Mouse (Mus musculus): ENCODE measurements at regions not wholly inside any gene's neighbourhood (a gene's known extent, or its start where the extent isn't known, plus 50 kb on each side); places are given as distances from the start of the nearest gene placed in this dataset.

DNA sequence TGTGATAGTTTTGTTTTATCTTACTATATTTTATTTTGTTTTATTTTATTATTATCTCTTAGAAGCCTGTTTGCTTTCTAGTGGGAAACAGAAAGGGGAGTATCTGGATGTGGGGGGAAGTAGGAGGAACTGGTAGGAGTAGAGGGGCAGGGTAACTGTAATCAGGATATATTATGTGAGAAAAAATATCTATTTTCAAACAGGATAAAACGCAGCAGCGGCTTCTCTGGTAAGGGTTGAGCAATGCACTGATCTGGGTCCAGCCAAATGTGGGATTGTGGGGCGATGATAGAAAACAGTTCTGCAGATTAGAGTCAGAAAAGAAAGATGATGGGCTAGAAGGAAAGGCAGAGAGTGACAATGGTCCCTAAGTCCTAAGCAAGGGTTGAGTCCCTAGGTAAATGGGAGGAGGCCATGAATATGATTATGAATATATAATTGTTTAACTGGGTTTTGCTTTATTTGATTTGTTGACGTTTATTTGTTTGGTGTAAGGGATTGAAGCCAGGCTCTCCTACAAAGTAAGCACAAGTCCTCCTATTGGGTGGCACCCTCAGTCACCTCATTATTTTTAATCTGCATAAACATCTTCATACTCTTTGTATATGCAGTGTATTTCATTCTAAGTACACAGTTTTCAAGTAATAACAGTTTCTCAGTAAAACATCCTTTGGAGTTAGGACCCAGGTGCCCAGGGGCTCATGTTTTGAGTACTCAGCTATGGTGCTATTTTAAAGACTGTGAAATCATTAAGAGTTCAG, 283.7 kb downstream of the Meis1 start:
- Histone ChIP-seq H3K9me3 (ENCODE audit: control insufficient read depth, low read length) (no peaks in the 10 kb centered on the region), H3K9ac (ENCODE audit: low read length) (no peak overlapping the region), H3K4me3 (ENCODE audit: low read length) (no peak overlapping the region), H3K4me1 (replicated peaks; ENCODE audit: control insufficient read depth, insufficient read depth, low read length) (no peaks in the 10 kb centered on the region), H3K36me3 (ENCODE audit: control insufficient read depth, insufficient read depth, low read length) (no peaks in the 10 kb centered on the region), H3K4me2 (ENCODE audit: low read depth, low read length) (no peak overlapping the region), H3K27me3 (ENCODE audit: control insufficient read depth, insufficient read depth, low read depth, low read length) (no peaks in the 10 kb centered on the region), H3K27ac (ENCODE audit: low read length) (no peak overlapping the region)
- 47% methylated on average over 4 of the region's 4 CpGs for WGBS
- peak; percentile 75 for ATAC-seq (ENCODE audit: low read depth)

DNA sequence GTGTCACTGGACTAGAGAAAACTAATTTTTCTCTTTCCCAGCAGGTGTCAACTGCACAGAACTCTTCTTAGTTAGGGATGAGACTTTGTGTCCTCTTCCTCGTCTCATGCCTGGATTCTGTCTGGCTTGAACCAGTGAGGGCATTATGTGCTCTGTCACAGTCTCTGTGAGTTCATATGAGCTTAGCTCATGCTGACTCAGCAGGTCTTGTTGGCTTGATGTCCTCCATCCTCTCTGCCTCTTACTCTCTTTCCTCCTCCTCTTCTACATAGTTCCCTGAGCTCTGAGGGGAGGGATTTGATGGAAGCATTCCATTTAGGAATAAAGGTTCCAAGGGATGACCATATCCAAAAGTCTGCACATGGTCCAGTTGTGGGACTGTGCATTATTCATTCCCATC, 284.7 kb downstream of the Meis1 start:
- H3K27me3 ChIP-seq (ENCODE audit: control insufficient read depth, insufficient read depth, low read depth, low read length), result no peaks in the 10 kb centered on the region
- 92% methylated on average over 1 of the region's 1 CpGs for WGBS
- H3K4me1 ChIP-seq (replicated peaks; ENCODE audit: control insufficient read depth, insufficient read depth, low read length), result no peaks in the 10 kb centered on the region
- H3K4me3 ChIP-seq (ENCODE audit: low read length), result no peak overlapping the region
- no peak overlapping the region for H3K9ac ChIP-seq (ENCODE audit: low read length)
- ATAC-seq (ENCODE audit: low read depth), result no peak
- no peak overlapping the region for H3K4me2 ChIP-seq (ENCODE audit: low read depth, low read length)
- no peak overlapping the region for H3K27ac ChIP-seq (ENCODE audit: low read length)
- no peaks in the 10 kb centered on the region for H3K36me3 ChIP-seq (ENCODE audit: control insufficient read depth, insufficient read depth, low read length)
- no peaks in the 10 kb centered on the region for H3K9me3 ChIP-seq (ENCODE audit: control insufficient read depth, low read length)

DNA sequence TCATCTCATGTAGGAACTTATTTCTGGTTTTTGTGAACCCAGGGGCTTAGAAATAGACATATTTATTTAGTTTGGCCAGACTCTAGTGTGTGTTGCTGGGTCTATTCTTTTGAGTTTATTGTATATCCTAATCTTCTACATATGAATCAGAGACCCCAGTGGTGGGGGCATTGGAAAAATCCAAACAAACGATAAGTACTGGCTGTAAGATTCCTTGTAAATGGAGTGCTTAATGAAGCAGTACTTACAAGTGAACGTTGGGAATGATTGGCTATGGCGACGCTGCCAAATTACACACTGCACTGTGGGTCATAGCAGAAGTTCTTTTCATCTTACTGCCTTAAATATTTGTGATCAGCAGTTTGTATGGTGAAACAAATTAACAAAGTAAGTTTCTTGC, 289.0 kb downstream of the Meis1 start:
- no peak overlapping the region for H3K9ac ChIP-seq (ENCODE audit: low read length)
- ATAC-seq (ENCODE audit: low read depth), result peak; percentile 76
- H3K4me2 ChIP-seq (ENCODE audit: low read depth, low read length), result no peak overlapping the region
- H3K4me3 ChIP-seq (ENCODE audit: low read length), result no peak overlapping the region
- no peaks in the 10 kb centered on the region for H3K27me3 ChIP-seq (ENCODE audit: control insufficient read depth, insufficient read depth, low read depth, low read length)
- 36% methylated on average over 4 of the region's 4 CpGs for WGBS
- H3K27ac ChIP-seq (ENCODE audit: low read length), result peak overlapping the region; percentile 13; the same call in 1 of the 2 replicates
- H3K4me1 ChIP-seq (replicated peaks; ENCODE audit: control insufficient read depth, insufficient read depth, low read length), result no peaks in the 10 kb centered on the region
- H3K36me3 ChIP-seq (ENCODE audit: control insufficient read depth, insufficient read depth, low read length), result no peaks in the 10 kb centered on the region
- H3K9me3 ChIP-seq (ENCODE audit: control insufficient read depth, low read length), result no peaks in the 10 kb centered on the region

DNA sequence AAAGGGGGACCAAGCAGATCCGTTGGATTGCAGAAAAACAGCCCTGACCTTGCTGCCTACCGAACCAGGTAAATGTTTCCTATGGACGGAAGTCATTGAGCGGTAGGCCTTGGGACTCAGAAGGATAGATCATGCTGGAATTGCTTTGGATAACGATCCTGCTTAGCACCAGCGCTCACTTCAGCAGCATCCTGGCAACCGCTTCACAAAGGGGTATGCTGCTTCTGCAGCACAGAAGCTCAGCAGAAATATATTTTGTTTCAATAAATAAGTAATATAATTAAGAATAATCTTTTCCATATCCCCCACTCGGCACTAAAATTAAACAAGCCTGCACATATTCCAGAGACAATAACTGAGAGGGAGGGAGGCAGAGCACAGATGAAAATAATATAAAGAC, 296.0 kb downstream of the Meis1 start:
- Histone ChIP-seq H3K4me1 (replicated peaks; ENCODE audit: control insufficient read depth, insufficient read depth, low read length) (no peaks in the 10 kb centered on the region), H3K27ac (ENCODE audit: low read length) (no peak overlapping the region), H3K36me3 (ENCODE audit: control insufficient read depth, insufficient read depth, low read length) (no peaks in the 10 kb centered on the region), H3K4me2 (ENCODE audit: low read depth, low read length) (no peak overlapping the region), H3K9me3 (ENCODE audit: control insufficient read depth, low read length) (no peaks in the 10 kb centered on the region), H3K27me3 (ENCODE audit: control insufficient read depth, insufficient read depth, low read depth, low read length) (no peaks in the 10 kb centered on the region), H3K4me3 (ENCODE audit: low read length) (no peak overlapping the region), H3K9ac (ENCODE audit: low read length) (no peak overlapping the region)
- WGBS, result 83% methylated on average over 8 of the region's 8 CpGs
- ATAC-seq (ENCODE audit: low read depth), result no peak

DNA sequence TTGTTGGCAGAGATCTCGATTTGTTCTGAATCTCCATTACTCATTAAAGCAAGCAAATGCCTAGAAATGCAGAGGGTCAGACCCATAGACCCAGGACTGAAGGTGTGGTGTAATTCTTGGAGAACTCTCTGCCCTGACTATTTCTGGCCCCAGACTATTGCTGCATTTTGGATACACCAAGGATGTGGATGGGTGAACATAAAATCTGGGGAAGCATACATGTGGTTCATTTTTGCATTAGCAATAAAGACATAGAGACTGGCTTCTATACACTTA, 303.0 kb downstream of the Meis1 start:
- Histone ChIP-seq H3K27ac (ENCODE audit: low read length) (peak overlapping the region; percentile 12; the same call in 1 of the 2 replicates), H3K4me3 (ENCODE audit: low read length) (no peak overlapping the region), H3K9ac (ENCODE audit: low read length) (no peak overlapping the region), H3K9me3 (ENCODE audit: control insufficient read depth, low read length) (no peaks in the 10 kb centered on the region), H3K36me3 (ENCODE audit: control insufficient read depth, insufficient read depth, low read length) (no peaks in the 10 kb centered on the region), H3K4me1 (replicated peaks; ENCODE audit: control insufficient read depth, insufficient read depth, low read length) (no peaks in the 10 kb centered on the region), H3K4me2 (ENCODE audit: low read depth, low read length) (no peak overlapping the region), H3K27me3 (ENCODE audit: control insufficient read depth, insufficient read depth, low read depth, low read length) (no peaks in the 10 kb centered on the region)
- ATAC-seq (ENCODE audit: low read depth), result no peak
- WGBS, result 11% methylated on average over 1 of the region's 1 CpGs

DNA sequence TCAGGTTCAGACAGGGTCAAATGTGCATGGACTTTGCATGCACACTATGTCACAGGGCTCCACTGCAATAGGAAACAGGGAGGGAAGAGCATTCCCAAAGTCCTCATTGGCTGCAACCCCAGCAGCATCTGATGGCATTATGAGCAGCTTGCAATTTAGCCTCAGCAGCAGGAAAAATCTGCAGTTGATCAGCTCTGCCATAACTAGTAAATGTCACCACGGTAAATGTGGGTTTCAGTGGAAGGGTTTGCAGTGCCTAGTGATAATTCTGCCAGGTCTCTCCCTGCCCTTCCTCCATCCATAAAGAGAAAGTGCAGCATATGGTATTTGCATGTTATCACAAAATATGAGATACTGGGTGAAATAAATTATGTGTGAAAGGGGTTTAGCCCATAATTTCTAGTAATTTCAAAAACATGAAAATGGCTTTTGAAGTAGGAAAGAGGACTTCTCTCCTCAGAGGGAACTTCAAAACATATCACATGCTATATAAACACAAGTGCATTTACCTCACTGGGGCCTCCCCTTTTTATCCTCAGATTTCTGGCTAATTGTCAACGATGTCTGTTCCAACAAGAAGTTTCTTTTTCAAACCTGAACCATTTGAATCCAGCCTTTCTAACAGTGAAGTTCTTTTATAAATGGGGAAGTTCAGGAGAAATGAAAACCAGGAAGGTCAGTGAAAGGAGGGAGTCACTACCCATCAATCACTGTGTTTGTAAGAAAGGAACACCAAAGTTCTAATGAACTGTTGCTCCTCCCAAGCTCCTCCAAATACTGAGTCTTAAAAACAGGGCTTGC, 303.5 kb downstream of the Meis1 start:
- WGBS, result 33% methylated on average over 2 of the region's 2 CpGs
- H3K4me2 ChIP-seq (ENCODE audit: low read depth, low read length), result no peak overlapping the region
- H3K9ac ChIP-seq (ENCODE audit: low read length), result no peak overlapping the region
- peak; percentile 36; the same call in 1 of the 2 replicates for ATAC-seq (ENCODE audit: low read depth)
- H3K27me3 ChIP-seq (ENCODE audit: control insufficient read depth, insufficient read depth, low read depth, low read length), result no peaks in the 10 kb centered on the region
- H3K4me3 ChIP-seq (ENCODE audit: low read length), result no peak overlapping the region
- no peaks in the 10 kb centered on the region for H3K4me1 ChIP-seq (replicated peaks; ENCODE audit: control insufficient read depth, insufficient read depth, low read length)
- H3K9me3 ChIP-seq (ENCODE audit: control insufficient read depth, low read length), result no peaks in the 10 kb centered on the region
- H3K27ac ChIP-seq (ENCODE audit: low read length), result peak overlapping the region; percentile 12; the same call in 1 of the 2 replicates
- no peaks in the 10 kb centered on the region for H3K36me3 ChIP-seq (ENCODE audit: control insufficient read depth, insufficient read depth, low read length)

DNA sequence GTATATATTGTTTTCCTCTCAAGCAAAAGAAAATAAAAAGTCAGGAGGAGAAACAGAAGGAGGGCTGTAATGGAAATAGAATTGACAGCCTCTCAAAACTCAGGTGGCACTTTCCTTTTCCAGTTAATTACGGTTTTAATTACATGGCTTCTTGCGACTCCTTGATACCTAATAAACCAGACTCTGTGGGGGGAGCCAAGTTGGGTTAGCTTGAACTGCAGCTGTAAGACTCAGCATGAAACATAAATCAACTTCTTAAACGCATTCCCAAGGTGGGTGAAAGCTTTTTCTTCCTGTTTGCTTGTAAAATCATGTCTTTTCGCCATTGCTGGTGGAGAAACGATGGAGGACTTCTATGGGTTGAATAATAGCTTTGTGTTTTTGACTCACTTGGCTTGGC, 304.4 kb downstream of the Meis1 start:
- Histone ChIP-seq H3K27ac (ENCODE audit: low read length) (no peak overlapping the region), H3K4me1 (replicated peaks; ENCODE audit: control insufficient read depth, insufficient read depth, low read length) (no peaks in the 10 kb centered on the region), H3K4me3 (ENCODE audit: low read length) (no peak overlapping the region), H3K9ac (ENCODE audit: low read length) (no peak overlapping the region), H3K36me3 (ENCODE audit: control insufficient read depth, insufficient read depth, low read length) (no peaks in the 10 kb centered on the region), H3K9me3 (ENCODE audit: control insufficient read depth, low read length) (no peaks in the 10 kb centered on the region), H3K27me3 (ENCODE audit: control insufficient read depth, insufficient read depth, low read depth, low read length) (no peaks in the 10 kb centered on the region), H3K4me2 (ENCODE audit: low read depth, low read length) (no peak overlapping the region)
- WGBS, result 66% methylated on average over 5 of the region's 5 CpGs
- no peak for ATAC-seq (ENCODE audit: low read depth)

DNA sequence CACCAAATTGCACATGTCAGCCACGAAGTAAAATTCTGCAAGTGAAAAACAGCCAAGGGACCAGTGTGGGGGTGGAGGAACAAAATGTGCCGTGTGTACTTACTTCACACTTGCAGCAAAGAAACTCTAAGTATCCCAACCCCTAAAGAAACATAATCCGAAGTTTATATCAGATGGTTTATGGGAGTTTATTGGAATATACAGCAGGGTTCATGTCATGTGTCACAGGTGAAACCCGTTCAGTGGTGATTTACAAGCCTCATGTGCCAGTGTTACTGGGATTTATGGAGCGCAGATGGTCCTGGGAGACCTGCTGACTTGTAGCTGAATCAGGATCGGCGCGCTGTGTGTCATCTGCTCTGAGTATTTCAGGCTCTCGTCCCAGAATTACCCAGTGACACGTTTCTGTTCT, 306.1 kb downstream of the Meis1 start:
- ATAC-seq (ENCODE audit: low read depth), result no peak
- Histone ChIP-seq H3K4me1 (replicated peaks; ENCODE audit: control insufficient read depth, insufficient read depth, low read length) (no peaks in the 10 kb centered on the region), H3K9me3 (ENCODE audit: control insufficient read depth, low read length) (no peaks in the 10 kb centered on the region), H3K4me3 (ENCODE audit: low read length) (no peak overlapping the region), H3K27me3 (ENCODE audit: control insufficient read depth, insufficient read depth, low read depth, low read length) (no peaks in the 10 kb centered on the region), H3K27ac (ENCODE audit: low read length) (no peak overlapping the region), H3K36me3 (ENCODE audit: control insufficient read depth, insufficient read depth, low read length) (no peaks in the 10 kb centered on the region), H3K4me2 (ENCODE audit: low read depth, low read length) (no peak overlapping the region), H3K9ac (ENCODE audit: low read length) (no peak overlapping the region)
- 65% methylated on average over 10 of the region's 10 CpGs for WGBS

DNA sequence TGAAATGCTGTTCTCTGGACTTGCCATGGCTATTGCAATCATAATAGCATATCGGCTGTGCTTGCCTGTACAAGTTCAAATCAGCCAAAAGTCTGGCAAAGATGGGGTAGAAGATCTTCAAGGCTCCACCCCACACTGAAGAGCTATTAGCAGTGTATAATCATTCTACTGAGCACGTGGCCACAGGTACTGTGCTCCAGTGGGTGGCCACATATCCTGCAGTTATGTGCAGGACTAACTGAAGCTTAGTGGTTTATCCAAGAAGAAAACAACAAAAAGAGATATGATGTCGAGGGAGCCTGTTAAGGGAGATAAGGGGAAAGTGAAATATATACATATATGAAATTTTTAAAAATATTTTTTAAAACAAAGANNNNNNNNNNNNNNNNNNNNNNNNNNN, 309.2 kb downstream of the Meis1 start:
- H3K36me3 ChIP-seq (ENCODE audit: control insufficient read depth, insufficient read depth, low read length), result no peaks in the 10 kb centered on the region

More for the DNA sequence above, 309.2 kb downstream of the Meis1 start:
- no peak overlapping the region for H3K4me3 ChIP-seq (ENCODE audit: low read length)
- H3K4me2 ChIP-seq (ENCODE audit: low read depth, low read length), result no peak overlapping the region
- H3K9me3 ChIP-seq (ENCODE audit: control insufficient read depth, low read length), result no peaks in the 10 kb centered on the region
- no peak overlapping the region for H3K9ac ChIP-seq (ENCODE audit: low read length)
- H3K27me3 ChIP-seq (ENCODE audit: control insufficient read depth, insufficient read depth, low read depth, low read length), result no peaks in the 10 kb centered on the region
- no peaks in the 10 kb centered on the region for H3K4me1 ChIP-seq (replicated peaks; ENCODE audit: control insufficient read depth, insufficient read depth, low read length)
- H3K27ac ChIP-seq (ENCODE audit: low read length), result no peak overlapping the region
- no peak for ATAC-seq (ENCODE audit: low read depth)
- WGBS, result 70% methylated on average over 3 of the region's 3 CpGs
